Mouse (Mus musculus) forebrain, postnatal 0 days (tissue): ENCODE results near the gene Ube2g2. TPM values are rescaled to one million over a fixed set of nuclear protein-coding genes. Genes with fewer than 3 reads are reported as not detected.
A peak's percentile ranks its signal among the peaks of the same experiment; 100 is the strongest.

Experiments
- ATAC-seq: fragments of 200-750 bp; cut with Nextera tagmentation; 2 replicates; pipeline ENCODE4 v1.8.0; 2017; ENCODE audit warnings: mild to moderate bottlenecking, moderate library complexity
- DNase-seq: peaks from one replicate; pipeline ENCODE4 v3.0.0-alpha.2; 2015
- H3K27ac ChIP-seq: fragments of 300-500 bp; sonication (generic); 2 replicates; pipeline ENCODE4 v1.5.1; 2014; ENCODE audit warnings: low read depth, mild to moderate bottlenecking, antibody characterized with exemption, low read length, moderate library complexity, mixed read lengths
- H3K27me3 ChIP-seq: fragments of 300-500 bp; sonication (generic); 2 replicates; pipeline ENCODE4 v1.6.1; 2014; ENCODE audit warnings: mild to moderate bottlenecking, low read length, mixed read lengths; ENCODE audit not compliant: insufficient read depth
- H3K36me3 ChIP-seq: fragments of 300-500 bp; sonication (generic); 2 replicates; pipeline ENCODE4 v1.6.1; 2014; ENCODE audit warnings: mild to moderate bottlenecking, moderate library complexity; ENCODE audit not compliant: insufficient read depth
- H3K4me1 ChIP-seq: fragments of 300-500 bp; sonication (generic); 2 replicates; pipeline ENCODE4 v1.6.1; 2014; ENCODE audit warnings: antibody characterized with exemption; ENCODE audit not compliant: insufficient read depth
- H3K4me2 ChIP-seq: fragments of 300-500 bp; sonication (generic); 2 replicates; pipeline ENCODE4 v1.6.1; 2014; ENCODE audit warnings: low read depth, mild to moderate bottlenecking, moderate library complexity
- H3K4me3 ChIP-seq: fragments of 300-500 bp; sonication (generic); 2 replicates; pipeline ENCODE4 v1.5.1; 2014; ENCODE audit warnings: low read depth, low read length, mixed read lengths
- H3K9ac ChIP-seq: fragments of 300-500 bp; sonication (generic); 2 replicates; pipeline ENCODE4 v1.6.1; 2014; ENCODE audit warnings: mild to moderate bottlenecking
- H3K9me3 ChIP-seq: fragments of 300-500 bp; sonication (generic); 2 replicates; pipeline ENCODE4 v1.6.1; 2016; ENCODE audit warnings: low read length
- CTCF ChIP-seq: sonication (generic); IDR thresholded peaks from 2 replicates; pipeline ENCODE4 v1.5.1; 2016; ENCODE audit warnings: antibody characterized with exemption, control low read depth, low read depth
- WGBS: fragments of 180-500 bp; shearing (Covaris S2); extraction: QIAGEN DNeasy Blood & Tissue Kit; methylation state at CpG from one replicate; pipeline ENCODE4 v1.1.7; 2014; 5-methylcytosine and 5-hydroxymethylcytosine counted together
- polyA plus RNA-seq: library from polyadenylated mRNA; unstranded; fragments of >200 nt; fragmentation: Nextera tagmentation; extraction: Ambion mirVana; gene quantifications from 2 replicates; pipeline ENCODE4 v1.2.1, GENCODE M21; 2015
- total RNA-seq: library from RNA; depleted of rRNA; stranded (reverse); fragments of >200 nt; gene quantifications from 2 replicates; pipeline ENCODE4 v1.2.3, GENCODE M21; 2014

Gene Ube2g2
- total and polyA plus RNA-seq, 2 experiments from 2014 or later, result 45.3 to 74.9 TPM

GRCm38 (mm10) chr10:77616926-77617325 lies 5.1 kb upstream of the Ube2g2 start:
- Histone ChIP-seq H3K9ac (no peak overlapping the region), H3K27ac (no peak overlapping the region)
- no peak for TF ChIP-seq CTCF

GRCm38 (mm10) chr10:77621546-77621945 lies 529 bp upstream of the Ube2g2 start:
- DNase-seq (no peak), ATAC-seq (no peak; the same call in 1 of the 2 replicates)
- no peak for TF ChIP-seq CTCF
- Histone ChIP-seq H3K36me3 (peaks cover 20% of the 10 kb centered on the region), H3K27ac (peak overlapping the region; percentile 92), H3K9me3 (no peaks in the 10 kb centered on the region), H3K9ac (peak overlapping the region; percentile 90), H3K4me2 (peak overlapping the region; percentile 74), H3K27me3 (no peaks in the 10 kb centered on the region), H3K4me1 (peaks cover 13% of the 10 kb centered on the region), H3K4me3 (peak overlapping the region; percentile 97)
- WGBS, result 79% methylated on average over 8 of the region's 8 CpGs

More at GRCm38 (mm10) chr10:77616926-77617325, 5.1 kb upstream of the Ube2g2 start:
- ATAC-seq (no peak), DNase-seq (no peak)
- Histone ChIP-seq H3K4me1 (peaks cover 5% of the 10 kb centered on the region), H3K9me3 (no peaks in the 10 kb centered on the region), H3K4me3 (no peak overlapping the region), H3K27me3 (no peaks in the 10 kb centered on the region), H3K4me2 (no peak overlapping the region), H3K36me3 (peaks cover 55% of the 10 kb centered on the region)
- WGBS, result 94% methylated on average over 7 of the region's 7 CpGs

GRCm38 (mm10) chr10:77623069-77623492 lies 1.0 kb downstream of the Ube2g2 start:
- Histone ChIP-seq H3K36me3 (peaks cover 6% of the 10 kb centered on the region; the same call in 1 of the 2 replicates), H3K27ac (peak overlapping the region; percentile 24), H3K9me3 (no peaks in the 10 kb centered on the region), H3K4me3 (peak overlapping the region; percentile 97), H3K4me1 (peaks cover 13% of the 10 kb centered on the region), H3K27me3 (no peaks in the 10 kb centered on the region), H3K9ac (peak overlapping the region; percentile 90), H3K4me2 (peak overlapping the region; percentile 74)
- ATAC-seq (peak; percentile 48), DNase-seq (peak; percentile 74)
- WGBS, result 1% methylated on average over 8 of the region's 8 CpGs
- TF ChIP-seq CTCF, result 0 out of 2 replicates have a peak, but pooled peaks have one; percentile 14

GRCm38 (mm10) chr10:77623639-77624400 lies 1.7 kb downstream of the Ube2g2 start:
- Histone ChIP-seq H3K27ac (peak overlapping the region; percentile 15; the same call in 1 of the 2 replicates), H3K27me3 (no peaks in the 10 kb centered on the region), H3K9ac (no peak overlapping the region), H3K4me1 (peaks cover 13% of the 10 kb centered on the region), H3K4me2 (peak overlapping the region; percentile 74), H3K36me3 (no peaks in the 10 kb centered on the region), H3K4me3 (peak overlapping the region; percentile 97), H3K9me3 (no peaks in the 10 kb centered on the region)
- DNase-seq (no peak), ATAC-seq (no peak)
- 89% methylated on average over 10 of the region's 10 CpGs for WGBS
- no peak for TF ChIP-seq CTCF

- WGBS, result 56% methylated on average over 7 of the region's 7 CpGs
- no peaks in the 10 kb centered on the region for H3K36me3 ChIP-seq
- H3K9me3 ChIP-seq, result no peaks in the 10 kb centered on the region
- H3K9ac ChIP-seq, result no peak overlapping the region
- H3K4me2 ChIP-seq, result no peak overlapping the region
- H3K4me3 ChIP-seq, result no peak overlapping the region
- DNase-seq, result no peak
- no peaks in the 10 kb centered on the region for H3K27me3 ChIP-seq
- no peak for TF ChIP-seq CTCF
- H3K27ac ChIP-seq, result no peak overlapping the region
- no peak for ATAC-seq
- H3K4me1 ChIP-seq, result peaks cover 13% of the 10 kb centered on the region
Measured at GRCm38 (mm10) chr10:77624570-77624995, 2.5 kb downstream of the Ube2g2 start.

- Histone ChIP-seq H3K9me3 (no peaks in the 10 kb centered on the region), H3K36me3 (0 out of 2 replicates have a peak, but pooled peaks cover 1% of the 10 kb centered on the region), H3K4me3 (no peak overlapping the region), H3K27ac (no peak overlapping the region), H3K9ac (no peak overlapping the region), H3K4me1 (peaks cover 13% of the 10 kb centered on the region), H3K27me3 (no peaks in the 10 kb centered on the region), H3K4me2 (no peak overlapping the region)
- TF ChIP-seq CTCF, result no peak
- DNase-seq (no peak), ATAC-seq (no peak)
- WGBS, result 83% methylated on average over 7 of the region's 7 CpGs
Measured at GRCm38 (mm10) chr10:77626036-77626435, 4.0 kb downstream of the Ube2g2 start.

- Histone ChIP-seq H3K27ac (no peak overlapping the region), H3K36me3 (peaks cover 7% of the 10 kb centered on the region; the same call in 1 of the 2 replicates), H3K4me2 (no peak overlapping the region), H3K4me1 (peaks cover 10% of the 10 kb centered on the region), H3K27me3 (no peaks in the 10 kb centered on the region), H3K4me3 (no peak overlapping the region), H3K9me3 (no peaks in the 10 kb centered on the region), H3K9ac (no peak overlapping the region)
- no peak for TF ChIP-seq CTCF
- ATAC-seq (no peak), DNase-seq (no peak)
- WGBS, result 73% methylated on average over 7 of the region's 7 CpGs
Measured at GRCm38 (mm10) chr10:77626591-77626990, 4.5 kb downstream of the Ube2g2 start.
